Mouse (Mus musculus): ENCODE results near the gene Adamtsl3. TPM values are rescaled to one million over a fixed set of nuclear protein-coding genes. Genes with fewer than 3 reads are reported as not detected.

The Adamtsl3 gene
- polyA plus RNA-seq (2015; fragmentation: Nextera tagmentation; extraction: Ambion mirVana): 0.43 and 0.44 TPM in 2 replicates

- H3K27me3 ChIP-seq: peaks cover 66% of the 10 kb centered on the region
- peak within 1 kb of the TSS; percentile 56 for H3K4me3 ChIP-seq
- no peaks in the 10 kb centered on the region for H3K36me3 ChIP-seq
- H3K4me1 ChIP-seq (replicated peaks): peaks cover 16% of the 10 kb centered on the region
- ATAC-seq (ENCODE audit: low FRiP score): peak; percentile 71
- WGBS: under 1% methylated on average over 95 of the region's 95 CpGs
- peak within 1 kb of the TSS; percentile 67 for H3K9ac ChIP-seq
- peak within 1 kb of the TSS; percentile 92 for H3K4me2 ChIP-seq
- H3K27ac ChIP-seq: no peak within 1 kb of the TSS
- no peaks in the 10 kb centered on the region for H3K9me3 ChIP-seq
These were observed at the start of gene Adamtsl3 for GRCm38 (mm10) chr7:82335211-82336121. TSS of gene Adamtsl3 (plus strand) at chr7:82335694.

GRCm38 (mm10) chr7:82287242-82287641, 48.3 kb upstream of the Adamtsl3 start:
- no peak for ATAC-seq (ENCODE audit: low FRiP score)

GRCm38 (mm10) chr7:82293441-82293840, 42.1 kb upstream of the Adamtsl3 start:
- H3K36me3 ChIP-seq: no peaks in the 10 kb centered on the region; the same call in 1 of the 2 replicates
- peaks cover 4% of the 10 kb centered on the region; the same call in 1 of the 2 replicates for H3K4me1 ChIP-seq (replicated peaks)
- no peak for ATAC-seq (ENCODE audit: low FRiP score)
- 77% methylated on average over 7 of the region's 7 CpGs for WGBS
- no peak overlapping the region for H3K27ac ChIP-seq
- H3K9me3 ChIP-seq: no peaks in the 10 kb centered on the region
- H3K4me3 ChIP-seq: no peak overlapping the region
- H3K4me2 ChIP-seq: no peak overlapping the region
- H3K9ac ChIP-seq: no peak overlapping the region
- H3K27me3 ChIP-seq: no peaks in the 10 kb centered on the region

More at GRCm38 (mm10) chr7:82287242-82287641, 48.3 kb upstream of the Adamtsl3 start:
- no peaks in the 10 kb centered on the region for H3K9me3 ChIP-seq
- H3K4me3 ChIP-seq: no peak overlapping the region
- no peaks in the 10 kb centered on the region for H3K27me3 ChIP-seq
- H3K9ac ChIP-seq: no peak overlapping the region
- no peak overlapping the region for H3K4me2 ChIP-seq
- H3K4me1 ChIP-seq (replicated peaks): no peaks in the 10 kb centered on the region
- H3K36me3 ChIP-seq: peaks cover 5% of the 10 kb centered on the region; the same call in 1 of the 2 replicates
- WGBS: 95% methylated on average over 2 of the region's 2 CpGs
- H3K27ac ChIP-seq: no peak overlapping the region

GRCm38 (mm10) chr7:82294083-82294482, 41.4 kb upstream of the Adamtsl3 start:
- 82% methylated on average over 10 of the region's 10 CpGs for WGBS
- H3K9ac ChIP-seq: no peak overlapping the region
- no peak overlapping the region for H3K4me3 ChIP-seq
- H3K9me3 ChIP-seq: no peaks in the 10 kb centered on the region
- H3K27me3 ChIP-seq: no peaks in the 10 kb centered on the region
- H3K4me1 ChIP-seq (replicated peaks): peaks cover 4% of the 10 kb centered on the region; the same call in 1 of the 2 replicates
- no peak overlapping the region for H3K27ac ChIP-seq
- no peak for ATAC-seq (ENCODE audit: low FRiP score)
- no peaks in the 10 kb centered on the region; the same call in 1 of the 2 replicates for H3K36me3 ChIP-seq
- H3K4me2 ChIP-seq: no peak overlapping the region

- Histone ChIP-seq H3K27ac (no peak overlapping the region), H3K4me2 (no peak overlapping the region), H3K4me1 (replicated peaks) (peaks cover 4% of the 10 kb centered on the region; the same call in 1 of the 2 replicates), H3K9ac (no peak overlapping the region), H3K36me3 (no peaks in the 10 kb centered on the region; the same call in 1 of the 2 replicates), H3K9me3 (no peaks in the 10 kb centered on the region), H3K27me3 (no peaks in the 10 kb centered on the region), H3K4me3 (no peak overlapping the region)
- WGBS: 87% methylated on average over 2 of the region's 2 CpGs
- ATAC-seq (ENCODE audit: low FRiP score): no peak
These were observed 40.9 kb upstream of the Adamtsl3 start for GRCm38 (mm10) chr7:82294611-82295010.

- no peak overlapping the region for H3K9ac ChIP-seq
- no peaks in the 10 kb centered on the region for H3K4me1 ChIP-seq (replicated peaks)
- H3K36me3 ChIP-seq: no peaks in the 10 kb centered on the region
- 65% methylated on average over 4 of the region's 4 CpGs for WGBS
- H3K4me2 ChIP-seq: no peak overlapping the region
- H3K27me3 ChIP-seq: no peaks in the 10 kb centered on the region
- no peaks in the 10 kb centered on the region for H3K9me3 ChIP-seq
- ATAC-seq (ENCODE audit: low FRiP score): no peak
- H3K4me3 ChIP-seq: no peak overlapping the region
- no peak overlapping the region for H3K27ac ChIP-seq
These were observed 27.1 kb upstream of the Adamtsl3 start for GRCm38 (mm10) chr7:82308398-82308797.

GRCm38 (mm10) chr7:82318515-82318914, 17.0 kb upstream of the Adamtsl3 start:
- no peak overlapping the region for H3K27ac ChIP-seq
- H3K9ac ChIP-seq: no peak overlapping the region
- no peaks in the 10 kb centered on the region for H3K36me3 ChIP-seq
- no peaks in the 10 kb centered on the region for H3K4me1 ChIP-seq (replicated peaks)
- no peak overlapping the region for H3K4me3 ChIP-seq
- ATAC-seq (ENCODE audit: low FRiP score): no peak
- no peak overlapping the region for H3K4me2 ChIP-seq
- WGBS: 84% methylated on average over 12 of the region's 12 CpGs
- H3K27me3 ChIP-seq: no peaks in the 10 kb centered on the region
- no peaks in the 10 kb centered on the region for H3K9me3 ChIP-seq

GRCm38 (mm10) chr7:82326616-82327015, 8.9 kb upstream of the Adamtsl3 start:
- H3K9me3 ChIP-seq: no peaks in the 10 kb centered on the region
- no peak overlapping the region for H3K9ac ChIP-seq
- no peak overlapping the region for H3K27ac ChIP-seq
- no peak overlapping the region for H3K4me2 ChIP-seq
- no peaks in the 10 kb centered on the region for H3K36me3 ChIP-seq
- ATAC-seq (ENCODE audit: low FRiP score): no peak
- H3K27me3 ChIP-seq: 0 out of 2 replicates have a peak, but pooled peaks cover 2% of the 10 kb centered on the region
- H3K4me1 ChIP-seq (replicated peaks): no peaks in the 10 kb centered on the region
- H3K4me3 ChIP-seq: no peak overlapping the region
- 63% methylated on average over 1 of the region's 1 CpGs for WGBS

- no peak overlapping the region for H3K27ac ChIP-seq
- no peaks in the 10 kb centered on the region for H3K9me3 ChIP-seq
- no peaks in the 10 kb centered on the region for H3K4me1 ChIP-seq (replicated peaks)
- H3K36me3 ChIP-seq: no peaks in the 10 kb centered on the region
- 57% methylated on average over 4 of the region's 4 CpGs for WGBS
- H3K9ac ChIP-seq: no peak overlapping the region
- H3K4me3 ChIP-seq: no peak overlapping the region
- ATAC-seq (ENCODE audit: low FRiP score): no peak
- H3K4me2 ChIP-seq: no peak overlapping the region
- H3K27me3 ChIP-seq: 0 out of 2 replicates have a peak, but pooled peaks cover 2% of the 10 kb centered on the region
These were observed 8.3 kb upstream of the Adamtsl3 start for GRCm38 (mm10) chr7:82327201-82327600.

GRCm38 (mm10) chr7:82327881-82328280, 7.6 kb upstream of the Adamtsl3 start:
- 57% methylated on average over 5 of the region's 5 CpGs for WGBS
- no peaks in the 10 kb centered on the region for H3K4me1 ChIP-seq (replicated peaks)
- no peak for ATAC-seq (ENCODE audit: low FRiP score)
- H3K27ac ChIP-seq: no peak overlapping the region
- H3K9ac ChIP-seq: no peak overlapping the region
- no peak overlapping the region for H3K4me2 ChIP-seq
- no peaks in the 10 kb centered on the region for H3K36me3 ChIP-seq
- H3K4me3 ChIP-seq: no peak overlapping the region
- H3K27me3 ChIP-seq: peaks cover 4% of the 10 kb centered on the region; the same call in 1 of the 2 replicates
- no peaks in the 10 kb centered on the region for H3K9me3 ChIP-seq

- no peak overlapping the region for H3K4me2 ChIP-seq
- no peak overlapping the region for H3K27ac ChIP-seq
- no peak overlapping the region for H3K4me3 ChIP-seq
- 68% methylated on average over 4 of the region's 4 CpGs for WGBS
- H3K27me3 ChIP-seq: peaks cover 23% of the 10 kb centered on the region
- no peaks in the 10 kb centered on the region for H3K9me3 ChIP-seq
- peaks cover under 1% of the 10 kb centered on the region for H3K4me1 ChIP-seq (replicated peaks)
- no peaks in the 10 kb centered on the region for H3K36me3 ChIP-seq
- no peak for ATAC-seq (ENCODE audit: low FRiP score)
- H3K9ac ChIP-seq: no peak overlapping the region
These were observed 5.7 kb upstream of the Adamtsl3 start for GRCm38 (mm10) chr7:82329831-82330230.

GRCm38 (mm10) chr7:82330860-82331259, 4.6 kb upstream of the Adamtsl3 start:
- Histone ChIP-seq H3K4me1 (replicated peaks) (peaks cover 10% of the 10 kb centered on the region), H3K36me3 (no peaks in the 10 kb centered on the region), H3K4me3 (no peak overlapping the region), H3K9ac (no peak overlapping the region), H3K4me2 (no peak overlapping the region), H3K27ac (no peak overlapping the region), H3K27me3 (peaks cover 34% of the 10 kb centered on the region), H3K9me3 (no peaks in the 10 kb centered on the region)
- no peak for ATAC-seq (ENCODE audit: low FRiP score)
- WGBS: 82% methylated on average over 6 of the region's 6 CpGs
